Comparison of ENCODE assay signal across 42 mouse cellular contexts in genomic region chr3:92944186-92944585, GRCm38 (mm10). TPM values are rescaled to one million over a fixed set of nuclear protein-coding genes. Genes with fewer than 3 reads are reported as not detected.
"Had no signal": no experiment of that assay in that cellular context is flagged by ENCODE, and none has a peak within 500 bp of the region (broad histone marks: within the 10 kb centered on the region; RNA-seq: fewer than 3 reads in every experiment).

TSS of gene Lce3c (plus strand) at chr3:92944486.

- DNase-seq: gastrocnemius, postnatal 14 days; gastrocnemius, postnatal 36 days; heart, adult 11 months; heart, adult 2 months; heart, postnatal 14 days; heart, postnatal 36 days; kidney, adult 11 months; kidney, adult 2 months; kidney, adult 9 months; kidney, postnatal 14 days; kidney, postnatal 36 days; layer of hippocampus, adult 9-11 months; layer of hippocampus, postnatal 36 days; liver; liver, embryonic 13.5 days had no signal

- H3K27ac ChIP-seq: heart, adult 2 months; heart, embryonic 13.5 days; heart, embryonic 15.5 days; hindbrain, embryonic 13.5 days; hindbrain, embryonic 15.5 days; hindbrain, postnatal 0 days; kidney, embryonic 15.5 days; kidney, postnatal 0 days; limb, embryonic 13.5 days; liver, embryonic 13.5 days had no signal

- H3K4me2 ChIP-seq: heart, embryonic 11.5 days; heart, embryonic 13.5 days; heart, embryonic 15.5 days; hindbrain, embryonic 13.5 days; hindbrain, embryonic 15.5 days; kidney, embryonic 15.5 days; limb, embryonic 13.5 days; liver, embryonic 11.5 days; liver, embryonic 13.5 days had no signal

- H3K4me3 ChIP-seq: heart, adult 2 months; heart, embryonic 13.5 days; heart, embryonic 15.5 days; hindbrain, embryonic 13.5 days; hindbrain, embryonic 15.5 days; kidney, embryonic 15.5 days; limb, embryonic 13.5 days; liver, embryonic 13.5 days had no signal

- H3K9me3 ChIP-seq: heart, embryonic 13.5 days; heart, embryonic 15.5 days; hindbrain, embryonic 13.5 days; hindbrain, embryonic 15.5 days; kidney, embryonic 15.5 days; limb, embryonic 13.5 days; liver, embryonic 13.5 days had no signal

- H3K27me3 ChIP-seq: heart, embryonic 13.5 days; heart, embryonic 15.5 days; hindbrain, embryonic 13.5 days; hindbrain, embryonic 15.5 days; kidney, embryonic 15.5 days; limb, embryonic 13.5 days; liver, embryonic 13.5 days had no signal

- H3K36me3 ChIP-seq: heart, embryonic 13.5 days; heart, embryonic 15.5 days; hindbrain, embryonic 13.5 days; hindbrain, embryonic 15.5 days; kidney, embryonic 15.5 days; limb, embryonic 13.5 days; liver, embryonic 13.5 days had no signal

- ATAC-seq: hindbrain, postnatal 0 days; intestine, embryonic 16.5 days had no signal

- H3K9ac ChIP-seq: heart, embryonic 13.5 days; heart, embryonic 15.5 days; hindbrain, embryonic 13.5 days; hindbrain, embryonic 15.5 days; kidney, embryonic 15.5 days; limb, embryonic 13.5 days; liver, embryonic 13.5 days had no signal

- H3K4me1 ChIP-seq: heart, embryonic 13.5 days; heart, embryonic 15.5 days; hindbrain, embryonic 13.5 days; hindbrain, embryonic 15.5 days; kidney, embryonic 15.5 days; limb, embryonic 13.5 days; liver, embryonic 13.5 days had no signal

RNA-seq across cellular contexts. Expression of gene Lce3c, which starts in this region (rescaled TPM):
- total RNA-seq: gastrocnemius, adult 18-20 months; gastrocnemius, adult 8-10 months; gastrocnemius, postnatal 14 days; gastrocnemius, postnatal 36 days; heart, adult 2 months; heart, postnatal 14 days; heart, postnatal 36 days; hematopoietic stem cell, adult 5-6 weeks; hindbrain, postnatal 0 days; layer of hippocampus, adult 18-20 months; layer of hippocampus, adult 8-10 months; layer of hippocampus, postnatal 14 days; layer of hippocampus, postnatal 36 days; left cerebral cortex, adult 18-20 months; left cerebral cortex, adult 8-10 months; left cerebral cortex, postnatal 10 days; left cerebral cortex, postnatal 36 days had no signal
- polyA plus RNA-seq: gonadal fat pad, adult 2 months; heart, adult 2 months; heart, embryonic 11.5 days; heart, embryonic 13.5 days; heart, embryonic 15.5 days; heart, postnatal 0 days; hindbrain, embryonic 11.5 days; hindbrain, embryonic 13.5 days; hindbrain, embryonic 15.5 days; intestine, embryonic 14.5 days; intestine, embryonic 16.5 days; kidney, adult 2 months; kidney, embryonic 15.5 days; kidney, postnatal 0 days; large intestine, adult 2 months; limb, embryonic 11.5 days; liver, embryonic 11.5 days; liver, embryonic 13.5 days had no signal
